Mouse (Mus musculus): ENCODE measurements at regions not wholly inside any gene's neighbourhood (a gene's known extent, or its start where the extent isn't known, plus 50 kb on each side); places are given as distances from the start of the nearest gene placed in this dataset.
"Not testable (repeated sequence)": the region's sequence is repeated elsewhere in the genome, so short reads cannot be mapped to it uniquely, and the experiment has no call there.

DNA sequence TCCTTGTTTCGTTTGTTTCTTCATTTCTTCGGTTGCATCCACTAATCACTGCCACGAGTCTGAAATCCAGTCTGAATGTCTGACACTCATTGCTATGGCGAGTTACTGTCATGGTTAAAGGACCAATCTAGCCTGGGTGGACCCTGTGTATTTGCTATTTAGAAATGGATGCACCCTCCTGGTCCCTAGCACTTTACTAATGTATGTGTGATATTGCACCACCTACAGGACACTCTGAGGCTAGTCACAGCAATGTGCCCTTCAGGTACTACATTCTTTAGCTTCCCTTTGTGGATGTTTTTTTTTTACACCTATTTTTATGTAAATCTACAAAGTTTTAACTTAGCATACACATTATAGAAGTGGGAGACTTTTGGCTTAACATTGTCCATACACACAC is 87.5 kb upstream of the Stxbp6 start:
- WGBS = 73% methylated on average over 4 of the region's 4 CpGs
- H3K27ac ChIP-seq (ENCODE audit: low read depth, low read length) = no peak overlapping the region
- H3K4me3 ChIP-seq (ENCODE audit: low read length) = no peak overlapping the region
- ATAC-seq = no peak
- H3K9ac ChIP-seq (ENCODE audit: low read depth, low read length) = no peak overlapping the region
- no peaks in the 10 kb centered on the region for H3K36me3 ChIP-seq (ENCODE audit: control insufficient read depth, insufficient read depth, low read length)
- H3K9me3 ChIP-seq (ENCODE audit: control insufficient read depth, low read length) = no peaks in the 10 kb centered on the region
- no peak overlapping the region for H3K4me2 ChIP-seq (ENCODE audit: low read length)
- no peaks in the 10 kb centered on the region for H3K27me3 ChIP-seq (replicated peaks; ENCODE audit: control insufficient read depth, insufficient read depth, low read length)
- H3K4me1 ChIP-seq (ENCODE audit: control insufficient read depth, insufficient read depth, low read depth, low read length) = no peaks in the 10 kb centered on the region

- not testable (repeated sequence) for H3K36me3 ChIP-seq (ENCODE audit: control insufficient read depth, insufficient read depth, low read length); H3K4me1 ChIP-seq (ENCODE audit: control insufficient read depth, insufficient read depth, low read depth, low read length); H3K4me3 ChIP-seq (ENCODE audit: low read length); H3K9ac ChIP-seq (ENCODE audit: low read depth, low read length); H3K4me2 ChIP-seq (ENCODE audit: low read length); H3K27me3 ChIP-seq (replicated peaks; ENCODE audit: control insufficient read depth, insufficient read depth, low read length); H3K9me3 ChIP-seq (ENCODE audit: control insufficient read depth, low read length); ATAC-seq; H3K27ac ChIP-seq (ENCODE audit: low read depth, low read length)
- 83% methylated on average over 5 of the region's 5 CpGs for WGBS
Observed at GRCm38 (mm10) chr12:45161581-45161980, 87.1 kb upstream of the Stxbp6 start.

DNA sequence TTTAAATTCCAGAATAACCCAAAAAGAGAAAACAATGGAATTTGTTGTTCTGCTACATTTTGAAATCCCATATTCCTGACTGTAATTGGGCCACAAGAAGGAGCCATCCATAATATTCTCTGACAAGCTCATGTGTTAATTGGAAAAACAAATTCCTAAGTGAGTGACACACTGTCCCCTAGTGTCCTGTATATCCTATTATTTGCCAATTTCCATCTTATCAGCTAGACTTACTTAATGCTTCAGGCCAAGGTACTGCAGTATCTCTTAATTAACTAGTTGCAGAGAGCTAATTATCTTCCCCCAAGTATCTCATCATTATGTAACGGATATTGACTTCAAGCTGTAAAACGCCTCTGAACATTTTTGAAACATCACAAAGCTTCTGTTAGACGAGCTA is 84.5 kb upstream of the Stxbp6 start:
- H3K9ac ChIP-seq (ENCODE audit: low read depth, low read length) = no peak overlapping the region
- ATAC-seq = peak; percentile 70
- H3K4me2 ChIP-seq (ENCODE audit: low read length) = no peak overlapping the region
- no peak overlapping the region for H3K4me3 ChIP-seq (ENCODE audit: low read length)
- WGBS = 56% methylated on average over 3 of the region's 3 CpGs
- H3K4me1 ChIP-seq (ENCODE audit: control insufficient read depth, insufficient read depth, low read depth, low read length) = no peaks in the 10 kb centered on the region
- H3K36me3 ChIP-seq (ENCODE audit: control insufficient read depth, insufficient read depth, low read length) = no peaks in the 10 kb centered on the region
- H3K9me3 ChIP-seq (ENCODE audit: control insufficient read depth, low read length) = no peaks in the 10 kb centered on the region
- H3K27me3 ChIP-seq (replicated peaks; ENCODE audit: control insufficient read depth, insufficient read depth, low read length) = no peaks in the 10 kb centered on the region
- H3K27ac ChIP-seq (ENCODE audit: low read depth, low read length) = no peak overlapping the region

- Histone ChIP-seq H3K9ac (ENCODE audit: low read depth, low read length) (no peak overlapping the region), H3K27ac (ENCODE audit: low read depth, low read length) (no peak overlapping the region), H3K4me3 (ENCODE audit: low read length) (no peak overlapping the region), H3K27me3 (replicated peaks; ENCODE audit: control insufficient read depth, insufficient read depth, low read length) (no peaks in the 10 kb centered on the region), H3K4me2 (ENCODE audit: low read length) (no peak overlapping the region), H3K4me1 (ENCODE audit: control insufficient read depth, insufficient read depth, low read depth, low read length) (no peaks in the 10 kb centered on the region), H3K36me3 (ENCODE audit: control insufficient read depth, insufficient read depth, low read length) (no peaks in the 10 kb centered on the region), H3K9me3 (ENCODE audit: control insufficient read depth, low read length) (no peaks in the 10 kb centered on the region)
- ATAC-seq = no peak
- WGBS = 67% methylated on average over 7 of the region's 7 CpGs
Observed at GRCm38 (mm10) chr12:45137438-45138018, 63.0 kb upstream of the Stxbp6 start.

- Histone ChIP-seq H3K9ac (ENCODE audit: low read depth, low read length) (no peak overlapping the region), H3K27ac (ENCODE audit: low read depth, low read length) (no peak overlapping the region), H3K4me3 (ENCODE audit: low read length) (no peak overlapping the region), H3K36me3 (ENCODE audit: control insufficient read depth, insufficient read depth, low read length) (no peaks in the 10 kb centered on the region), H3K9me3 (ENCODE audit: control insufficient read depth, low read length) (no peaks in the 10 kb centered on the region), H3K27me3 (replicated peaks; ENCODE audit: control insufficient read depth, insufficient read depth, low read length) (no peaks in the 10 kb centered on the region), H3K4me2 (ENCODE audit: low read length) (no peak overlapping the region), H3K4me1 (ENCODE audit: control insufficient read depth, insufficient read depth, low read depth, low read length) (no peaks in the 10 kb centered on the region)
- 64% methylated on average over 2 of the region's 2 CpGs for WGBS
- ATAC-seq = no peak
Observed at GRCm38 (mm10) chr12:45133415-45133814, 58.9 kb upstream of the Stxbp6 start.

DNA sequence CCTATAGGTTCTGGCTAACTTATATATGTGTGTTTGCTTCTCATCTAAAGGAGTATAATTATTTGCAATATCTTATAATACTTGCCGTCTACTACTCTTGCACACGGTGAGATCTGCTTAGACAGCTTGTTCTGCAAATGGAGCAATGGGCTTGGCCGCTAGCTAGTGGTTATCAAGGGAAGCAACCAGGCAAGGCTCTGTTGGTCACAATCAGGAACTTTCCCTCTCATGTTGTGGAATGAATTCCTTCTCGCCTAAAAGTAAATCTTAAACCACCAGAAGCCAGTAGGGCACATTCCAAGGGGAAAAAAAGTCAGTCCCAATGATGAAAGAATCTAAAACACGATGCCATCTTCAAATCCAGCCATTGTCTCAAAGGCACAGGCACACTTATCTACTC is 56.6 kb upstream of the Stxbp6 start:
- no peak overlapping the region for H3K4me3 ChIP-seq (ENCODE audit: low read length)
- no peaks in the 10 kb centered on the region for H3K27me3 ChIP-seq (replicated peaks; ENCODE audit: control insufficient read depth, insufficient read depth, low read length)
- H3K4me1 ChIP-seq (ENCODE audit: control insufficient read depth, insufficient read depth, low read depth, low read length) = no peaks in the 10 kb centered on the region
- WGBS = 88% methylated on average over 5 of the region's 5 CpGs
- no peak for ATAC-seq
- H3K9ac ChIP-seq (ENCODE audit: low read depth, low read length) = no peak overlapping the region
- H3K4me2 ChIP-seq (ENCODE audit: low read length) = no peak overlapping the region
- H3K27ac ChIP-seq (ENCODE audit: low read depth, low read length) = no peak overlapping the region
- H3K36me3 ChIP-seq (ENCODE audit: control insufficient read depth, insufficient read depth, low read length) = no peaks in the 10 kb centered on the region
- H3K9me3 ChIP-seq (ENCODE audit: control insufficient read depth, low read length) = no peaks in the 10 kb centered on the region

- Histone ChIP-seq H3K27me3 (replicated peaks; ENCODE audit: control insufficient read depth, insufficient read depth, low read length) (no peaks in the 10 kb centered on the region), H3K27ac (ENCODE audit: low read depth, low read length) (no peak overlapping the region), H3K36me3 (ENCODE audit: control insufficient read depth, insufficient read depth, low read length) (no peaks in the 10 kb centered on the region), H3K9me3 (ENCODE audit: control insufficient read depth, low read length) (no peaks in the 10 kb centered on the region), H3K4me1 (ENCODE audit: control insufficient read depth, insufficient read depth, low read depth, low read length) (no peaks in the 10 kb centered on the region), H3K4me3 (ENCODE audit: low read length) (no peak overlapping the region), H3K4me2 (ENCODE audit: low read length) (no peak overlapping the region), H3K9ac (ENCODE audit: low read depth, low read length) (no peak overlapping the region)
- no peak for ATAC-seq
- 89% methylated on average over 3 of the region's 3 CpGs for WGBS
Observed at GRCm38 (mm10) chr12:45125866-45126265, 51.4 kb upstream of the Stxbp6 start.
